Mouse (Mus musculus) Muller cell, postnatal 12 days (primary cell): Measurements from ENCODE around the gene Naa50.

Source experiments
- DNase-seq: peaks from one replicate; pipeline ENCODE4 v3.0.0-alpha.2; 2015; ENCODE audit errors: inconsistent ontology term

The Naa50 gene

GRCm38 (mm10) chr16:44140186-44140787, 657 bp downstream of the Naa50 start:
- peak; percentile 94 for DNase-seq

DNA sequence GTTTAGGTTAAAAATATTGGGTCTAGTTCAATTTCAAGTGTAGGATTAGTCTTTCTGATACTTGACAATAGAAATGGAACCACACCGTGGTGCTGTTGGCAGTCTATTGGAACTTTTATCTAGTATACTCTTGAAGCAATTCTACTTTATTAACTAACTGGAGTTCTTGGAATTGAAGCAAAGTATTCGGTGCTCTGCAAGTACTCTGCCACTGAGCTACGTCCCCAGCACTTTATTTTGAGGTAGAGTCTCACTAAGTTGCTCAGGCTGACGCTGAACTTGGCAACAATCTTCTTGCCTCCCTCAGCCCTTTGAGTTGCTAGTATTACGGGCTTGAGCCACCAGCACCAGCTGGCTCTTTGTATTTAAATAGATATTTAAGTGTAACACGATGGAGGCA, 1.9 kb downstream of the Naa50 start:
- DNase-seq, result no peak

DNA sequence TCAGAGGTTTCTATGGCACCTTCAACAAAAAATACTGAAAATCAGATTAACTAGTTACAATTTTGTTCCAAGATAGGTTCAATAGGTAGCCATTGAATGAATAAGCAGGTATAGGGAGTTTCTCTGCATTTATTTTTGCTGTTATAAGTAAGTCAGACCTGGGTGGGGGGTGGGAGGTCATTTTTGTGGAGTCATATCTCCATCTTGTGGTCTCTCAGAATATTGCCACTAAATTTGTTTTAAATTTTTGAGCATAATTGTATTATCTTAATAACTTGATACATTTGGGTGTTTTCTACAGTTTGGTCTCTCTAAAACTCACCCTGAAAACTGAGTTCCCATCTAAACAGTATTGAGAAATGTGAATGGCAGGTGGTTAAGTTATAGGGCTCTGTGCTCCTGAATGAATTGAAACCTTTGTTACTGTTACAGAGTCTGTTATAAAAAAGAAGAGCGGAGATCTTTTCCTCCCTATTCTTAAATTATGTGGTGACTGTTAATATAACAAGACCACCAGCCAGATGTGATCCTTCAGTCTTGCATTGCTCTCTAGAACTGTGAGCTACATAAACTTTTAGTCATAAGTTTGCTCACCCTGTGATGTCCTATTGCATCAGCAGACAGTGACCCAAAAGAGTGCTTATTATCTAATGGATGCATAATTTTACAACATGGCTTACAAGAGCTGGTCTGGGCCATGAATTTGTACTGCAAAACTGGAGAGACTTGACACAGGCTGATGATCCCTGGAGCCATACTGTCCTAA, 9.6 kb downstream of the Naa50 start:
- no peak for DNase-seq

DNA sequence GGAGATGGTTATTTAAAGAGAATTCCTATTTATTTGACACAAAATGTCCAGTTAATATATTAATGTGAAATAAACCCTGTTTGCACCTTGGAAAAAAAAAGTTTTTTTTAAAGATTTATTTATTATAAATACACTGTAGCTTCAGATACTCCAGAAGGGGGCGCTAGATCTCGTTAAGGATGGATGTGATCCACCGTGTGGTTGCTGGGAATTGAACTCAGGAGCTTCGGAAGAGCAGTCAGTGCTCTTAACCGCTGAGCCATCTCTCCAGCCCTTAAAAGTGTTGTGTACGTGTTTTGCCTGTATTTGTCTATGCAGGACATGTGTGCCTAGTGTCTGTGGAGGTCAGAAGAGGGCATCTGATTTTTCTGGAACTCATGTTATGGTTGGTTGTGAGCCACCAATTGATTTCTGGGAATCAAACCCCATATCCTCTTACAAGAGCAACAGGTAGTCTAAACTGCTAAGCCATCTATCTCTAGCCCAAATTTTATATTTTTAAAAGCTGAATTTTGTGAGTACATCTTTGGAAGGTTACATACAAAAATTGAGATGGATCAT, 14.9 kb downstream of the Naa50 start:
- no peak for DNase-seq

- DNase-seq, result no peak
Observed at GRCm38 (mm10) chr16:44159325-44159724, 19.7 kb downstream of the Naa50 start.

- DNase-seq, result no peak
Observed at GRCm38 (mm10) chr16:44163831-44164230, 24.2 kb downstream of the Naa50 start.

DNA sequence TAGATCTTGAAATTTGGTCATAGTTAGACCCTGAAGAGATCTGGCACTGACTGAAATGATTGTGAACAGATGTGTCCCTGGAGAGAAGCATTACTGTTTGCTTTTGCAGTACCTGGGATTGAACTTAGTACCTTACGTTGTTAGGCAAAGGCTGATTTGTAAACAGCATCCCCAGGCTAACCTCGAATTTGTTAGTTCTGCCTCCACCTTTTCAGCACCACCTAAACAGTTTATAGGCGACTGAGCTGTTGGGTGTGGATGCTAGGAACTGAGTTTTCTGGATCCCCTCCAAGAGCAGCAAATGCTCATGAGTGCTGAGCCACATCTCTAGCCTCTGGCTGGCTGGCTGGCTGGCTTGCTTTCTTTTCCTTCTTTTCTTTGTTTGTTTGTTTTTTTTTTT, 25.6 kb downstream of the Naa50 start:
- no peak for DNase-seq

- no peak for DNase-seq
Observed at GRCm38 (mm10) chr16:44168990-44169389, 29.4 kb downstream of the Naa50 start.

GRCm38 (mm10) chr16:44172297-44173154, 32.9 kb downstream of the Naa50 start:
- DNase-seq, result peak; percentile 100

DNA sequence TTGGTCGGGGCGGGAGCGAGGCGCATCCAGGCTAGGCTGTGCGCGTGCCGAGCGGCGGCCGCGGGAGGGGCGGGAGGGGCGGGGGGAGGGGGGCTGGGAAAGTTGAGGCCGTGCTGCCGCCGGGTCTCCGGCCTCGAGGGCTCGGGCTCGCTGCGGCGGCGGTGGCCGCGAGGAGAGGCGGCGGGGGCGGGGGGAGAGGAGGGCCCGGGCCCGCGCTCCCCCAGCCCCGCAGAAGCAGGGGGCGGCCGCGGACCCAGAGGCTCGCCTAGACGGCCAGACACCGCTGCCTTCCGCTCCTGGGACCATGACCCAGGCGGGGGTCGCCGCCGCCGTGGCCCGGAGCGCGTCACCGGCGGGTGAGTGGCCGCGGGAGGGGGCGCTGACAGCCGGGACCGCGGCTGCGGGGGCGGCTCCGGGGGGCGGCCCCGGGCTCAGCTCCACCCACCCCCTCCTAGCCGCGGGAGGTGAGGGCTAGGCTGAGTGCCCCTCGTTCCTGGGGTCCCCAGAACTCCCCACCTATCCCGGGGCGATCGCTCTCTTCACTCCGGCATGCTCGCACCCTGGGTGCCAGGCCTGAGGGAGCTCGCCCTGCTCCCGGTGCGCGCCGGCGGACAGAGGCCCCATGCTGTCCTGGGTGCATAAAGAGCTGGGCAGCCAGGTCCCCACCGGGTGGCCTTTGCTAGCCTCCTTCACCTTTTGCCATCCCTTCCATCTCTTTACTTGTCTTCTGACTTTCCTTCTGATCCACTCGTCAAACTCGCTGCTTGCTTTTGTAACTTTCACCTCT, 33.7 kb downstream of the Naa50 start, which contains the start of gene Usf3:
Usf3 (plus strand) TSS at position 92 of the 787 bp plus-strand sequence.
- peak; percentile 66 for DNase-seq

- DNase-seq, result peak; percentile 5
Observed at GRCm38 (mm10) chr16:44173966-44174530, 34.4 kb downstream of the Naa50 start.

DNA sequence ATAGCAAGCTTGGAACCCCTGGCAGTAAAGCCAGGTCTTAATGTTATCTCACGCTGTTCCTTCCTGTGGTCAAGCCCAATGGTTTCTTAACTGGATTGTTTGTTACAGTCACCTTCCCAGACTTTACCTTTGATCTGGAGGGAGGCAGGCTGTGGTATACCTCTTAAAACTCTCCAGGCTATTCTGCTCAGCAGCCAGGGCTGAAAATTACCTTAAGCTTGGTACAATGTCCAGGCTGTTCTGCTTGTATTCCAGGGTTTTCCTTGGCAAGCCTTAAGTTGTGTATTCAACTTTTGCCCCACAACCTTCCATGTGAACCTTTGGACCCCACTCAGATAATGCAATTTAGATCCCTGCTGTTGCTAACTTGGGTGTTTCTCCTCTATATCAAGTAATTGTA, 35.4 kb downstream of the Naa50 start:
- DNase-seq, result no peak

DNA sequence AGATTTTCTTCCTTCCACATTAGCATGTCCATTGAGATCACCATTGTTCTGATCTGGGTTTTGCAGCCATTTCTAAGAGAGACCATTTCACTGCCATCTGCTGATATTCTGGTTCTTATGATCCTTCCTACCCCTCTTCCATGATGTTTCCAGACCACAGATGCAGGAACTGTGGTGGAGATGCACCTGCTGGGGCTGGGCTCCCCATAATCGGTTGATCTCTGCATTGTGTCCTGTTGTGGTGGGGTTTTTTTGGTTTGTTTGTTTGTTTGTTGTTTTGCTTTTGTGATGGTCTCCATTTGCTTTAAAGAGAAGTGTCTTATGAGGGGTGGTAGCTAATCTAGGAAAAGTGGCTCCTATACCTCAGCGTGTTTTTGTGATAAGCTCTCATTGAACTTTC, 36.9 kb downstream of the Naa50 start:
- no peak for DNase-seq

DNA sequence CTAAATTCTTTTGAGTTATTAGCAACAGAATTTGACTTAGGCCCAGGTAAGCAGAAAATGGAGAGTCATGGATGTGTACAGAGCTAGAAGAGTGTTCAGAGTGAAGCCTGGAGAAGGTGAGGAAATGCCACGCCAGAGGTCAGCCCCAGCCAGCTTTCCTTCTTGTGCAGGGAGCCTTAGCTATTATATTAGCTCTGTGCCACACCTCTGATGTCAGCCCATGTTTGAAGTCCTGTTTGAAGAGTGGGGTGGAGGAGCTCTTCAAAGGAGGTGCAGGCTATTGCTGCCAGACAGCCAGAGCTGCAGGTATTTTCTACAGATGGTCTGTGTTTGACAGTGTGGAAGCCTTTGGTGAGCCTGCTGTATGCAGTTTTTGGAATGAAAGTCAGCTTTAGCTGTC, 38.9 kb downstream of the Naa50 start:
- no peak for DNase-seq

- DNase-seq, result no peak
Observed at GRCm38 (mm10) chr16:44182597-44182996, 43.0 kb downstream of the Naa50 start.

DNA sequence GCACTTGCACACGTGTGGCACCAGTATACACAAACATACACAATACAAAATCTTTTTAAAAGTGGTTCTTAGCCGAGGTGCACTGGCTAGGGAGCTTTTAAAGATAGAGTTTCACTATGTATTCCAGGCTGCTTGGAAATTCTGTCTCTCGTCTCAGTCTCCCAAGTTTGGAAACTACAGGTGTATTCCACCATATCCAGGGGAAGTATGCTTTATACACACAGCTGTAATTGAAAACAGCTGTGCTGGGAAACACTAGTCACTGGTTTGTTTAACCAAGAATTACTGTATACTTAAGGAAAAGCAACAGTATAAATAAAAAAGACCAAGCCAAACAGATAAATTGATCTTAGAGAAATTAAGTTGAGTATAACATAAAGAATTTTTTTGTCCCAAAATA, 45.1 kb downstream of the Naa50 start:
- no peak for DNase-seq

DNA sequence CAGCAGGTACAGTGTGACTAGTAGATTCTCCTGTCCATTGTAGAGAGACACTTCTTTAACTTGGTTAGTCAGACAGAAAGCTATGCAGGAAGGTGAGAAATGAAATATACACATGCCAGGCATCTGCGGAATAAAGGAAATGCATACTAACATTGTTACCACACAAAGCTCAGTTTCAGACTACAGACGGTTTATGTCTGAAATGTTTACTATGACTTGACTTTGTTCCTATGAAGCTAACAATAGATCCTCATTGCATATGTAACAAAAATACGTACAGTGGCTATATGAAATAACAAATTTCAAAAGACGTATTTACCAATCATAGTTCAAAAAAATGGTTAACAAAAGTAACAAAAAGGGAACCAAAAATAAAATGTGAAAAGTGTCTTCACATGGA, 47.5 kb downstream of the Naa50 start:
- DNase-seq, result no peak

- DNase-seq, result no peak
Observed at GRCm38 (mm10) chr16:44188766-44189165, 49.1 kb downstream of the Naa50 start.

DNA sequence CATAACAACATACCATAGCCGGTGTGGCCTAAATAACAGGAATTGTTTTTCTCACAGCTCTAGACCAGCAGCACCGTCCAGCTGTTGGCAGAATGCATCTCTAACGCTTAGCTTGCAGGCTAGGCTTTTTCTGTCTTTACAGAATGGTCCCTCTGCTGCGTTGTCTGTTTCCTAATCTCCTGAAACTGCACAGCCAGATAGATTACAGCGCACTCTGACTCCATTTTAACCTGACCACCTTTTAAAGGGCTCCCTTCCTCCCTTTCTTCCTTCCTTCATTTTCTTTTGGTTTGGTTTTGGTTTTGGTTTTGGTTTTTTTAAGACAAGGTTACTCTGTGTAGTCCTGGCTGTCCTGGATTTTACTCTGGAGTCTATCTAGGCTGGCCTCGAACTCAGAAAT, 50.4 kb downstream of the Naa50 start:
- no peak for DNase-seq

GRCm38 (mm10) chr16:44190968-44191367, 51.3 kb downstream of the Naa50 start:
- no peak for DNase-seq

- DNase-seq, result no peak
Observed at GRCm38 (mm10) chr16:44199066-44199703, 59.6 kb downstream of the Naa50 start.
